In genomic region chr11:96799511-96799910, GRCm38 (mm10) we compare ENCODE assay signal across 21 mouse cellular contexts. TPM values are rescaled to one million over a fixed set of nuclear protein-coding genes. Genes with fewer than 3 reads are reported as not detected.
A peak's percentile ranks its signal among the peaks of the same experiment; 100 is the strongest.
DNase-seq lines count a peak whose midpoint lies in the region; ATAC-seq and TF ChIP-seq lines count a peak whose summit lies in the region.
"Had no signal": no experiment of that assay in that cellular context is flagged by ENCODE, and none has a peak within 500 bp of the region (broad histone marks: within the 10 kb centered on the region; RNA-seq: fewer than 3 reads in every experiment).

No protein-coding gene starts in this region.

- H3K27ac ChIP-seq in CH12.LX (ENCODE audit: insufficient read depth, low read depth) (no peak overlapping the region), MEL (ENCODE audit: control insufficient read depth, low read depth, low read length) (no peak overlapping the region)

- in situ Hi-C loops in CH12.LX (cut with MboI; ENCODE audit: low pct_ligation_motif_present, low pct_unique_long_range_greater_than_20kb, low sequenced_read_pairs): no loop called here

- TF ChIP-seq RAD21 in CH12.LX (IDR thresholded peaks at IDR 0.05; ENCODE audit: low read depth, low read length) (no peak), MEL (IDR thresholded peaks at IDR 0.05; ENCODE audit: low read depth, low read length) (no peak)

- no peak overlapping the region for H3K9ac ChIP-seq in CH12.LX (ENCODE audit: insufficient read depth, low read depth)
- no peak overlapping the region for H3K9ac ChIP-seq in MEL (ENCODE audit: control insufficient read depth, low read depth, low read length, poor library complexity, severe bottlenecking)

- H3K36me3 ChIP-seq in CH12.LX (replicated peaks in 1 of 2; ENCODE audit: control insufficient read depth in 1 of 2, insufficient read depth in 1 of 2, low read length in 1 of 2) (peaks cover 46 to 85% of the 10 kb centered on the region in 2 experiments), MEL (ENCODE audit: control insufficient read depth in 1 of 2, insufficient read depth in 2 of 2, low read length in 2 of 2) (peaks cover 9 to 31% of the 10 kb centered on the region in 2 experiments)

- TF ChIP-seq POLR2A in CH12.LX (IDR thresholded peaks at IDR 0.05; ENCODE audit: low read depth, low read length) (no peak), MEL (IDR thresholded peaks at IDR 0.05; ENCODE audit: control insufficient read depth in 1 of 2, insufficient read depth in 1 of 2, low read depth in 1 of 2, low read length in 2 of 2, poor library complexity in 1 of 2) (no peak)

- H3K4me1 ChIP-seq in CH12.LX (ENCODE audit: control insufficient read depth in 1 of 2, insufficient read depth in 2 of 2) (peaks cover 3 to 19% of the 10 kb centered on the region in 2 experiments; a peak in 3 of 4 replicates), MEL (ENCODE audit: control insufficient read depth in 1 of 2, insufficient read depth in 2 of 2, low read length in 2 of 2) (no peaks in the 10 kb centered on the region; a peak in 1 of 4 replicates)

- H3K27me3 ChIP-seq in CH12.LX (replicated peaks) (no peaks in the 10 kb centered on the region), MEL (ENCODE audit: control insufficient read depth in 1 of 2, insufficient read depth in 2 of 2, low read length in 2 of 2) (no peaks in the 10 kb centered on the region)
- H3K27me3 ChIP-seq: Patski had no signal

- H3K4me3 ChIP-seq in CH12.LX (replicated peaks in 1 of 3; ENCODE audit: low read depth in 2 of 3, low read length in 2 of 3, poor library complexity in 1 of 3): no peak overlapping the region
- no peak overlapping the region for H3K4me3 ChIP-seq in MEL (ENCODE audit: control insufficient read depth in 1 of 2, insufficient read depth in 1 of 2, low read depth in 2 of 2, low read length in 2 of 2)

- H3K9me3 ChIP-seq in CH12.LX (replicated peaks; ENCODE audit: low read length) (no peaks in the 10 kb centered on the region), MEL (replicated peaks; ENCODE audit: insufficient read depth, low read length) (no peaks in the 10 kb centered on the region)
- H3K9me3 ChIP-seq: G1E had no signal

- dilution Hi-C loops in CH12.LX (cut with MboI; ENCODE audit: extremely low pct_ligation_motif_present, extremely low pct_unique_long_range_greater_than_20kb, low sequenced_read_pairs): no loop called here

- no peak overlapping the region for H3K4me2 ChIP-seq in CH12.LX (ENCODE audit: insufficient read depth, low read depth, poor library complexity, severe bottlenecking)

- DNase-seq in CH12.LX (ENCODE audit: extremely low read depth) (no peak), MEL (ENCODE audit: low read depth, low spot score) (no peak)
- no peak for DNase-seq in layer of hippocampus, postnatal 10 days (ENCODE audit: low spot score in 2 of 2)
- DNase-seq: adrenal gland, adult 2 months; adrenal gland, adult 8-10 months; adrenal gland, postnatal 10 days; adrenal gland, postnatal 14 days; adrenal gland, postnatal 25 days; adrenal gland, postnatal 36 days; B cell, adult 2 months; cerebellum, adult 11 months; cerebellum, adult 11-12 months; cerebellum, adult 18-20 months; cerebellum, adult 2 months; cerebellum, adult 8-10 months; cerebellum, adult 9-10 months had no signal

- TF ChIP-seq EP300 in CH12.LX (IDR thresholded peaks at IDR 0.05; ENCODE audit: low read length) (no peak), MEL (IDR thresholded peaks at IDR 0.05; ENCODE audit: low read depth in 1 of 2, low read length in 2 of 2) (no peak)

- no peak for TF ChIP-seq CTCF in CH12.LX (conservative IDR thresholded peaks at IDR 0.05 in 1 of 2, IDR thresholded peaks at IDR 0.05 in 1 of 2; ENCODE audit: low read depth in 2 of 2, low read length in 2 of 2)
- no peak for TF ChIP-seq CTCF in MEL (IDR thresholded peaks at IDR 0.05 in 2 of 3, conservative IDR thresholded peaks at IDR 0.05 in 1 of 3; ENCODE audit: control insufficient read depth in 1 of 3, insufficient read depth in 1 of 3, low read depth in 2 of 3, low read length in 3 of 3, poor library complexity in 1 of 3, severe bottlenecking in 1 of 3)

- no peak for ATAC-seq in cerebellum, adult (ENCODE audit: insufficient number of reproducible peaks, low FRiP score, low TSS enrichment)
- ATAC-seq: activated CD4-positive, CD25-positive, alpha-beta regulatory T cell, adult 4 months; CD4-positive, CD25-positive, alpha-beta regulatory T cell, adult 4 months; Patski had no signal

- H3K79me2 ChIP-seq in CH12.LX (replicated peaks; ENCODE audit: control insufficient read depth, extremely low read depth, insufficient read depth, poor library complexity, severe bottlenecking) (peaks cover 66% of the 10 kb centered on the region), MEL (ENCODE audit: control insufficient read depth, insufficient read depth, low read length, poor library complexity) (peaks cover 26% of the 10 kb centered on the region)

TF ChIP-seq in CH12.LX, 34 proteins besides CTCF, POLR2A, EP300 and RAD21:
- no peak for TF ChIP-seq SMC3 (IDR thresholded peaks at IDR 0.05; ENCODE audit: low read depth, low read length)
- peak; percentile 66; the same call in 1 of the 2 replicates for TF ChIP-seq TBP (conservative IDR thresholded peaks at IDR 0.05; ENCODE audit: low read depth, low read length)
- no peak for TF ChIP-seq ZC3H11A (IDR thresholded peaks at IDR 0.05; ENCODE audit: low read depth, low read length)

TF ChIP-seq in MEL, 35 proteins besides CTCF, POLR2A, EP300 and RAD21:
- TF ChIP-seq GATA1 (IDR thresholded peaks at IDR 0.05; ENCODE audit: low read depth, low read length): no peak
- peak; percentile 84 for TF ChIP-seq TBP (IDR thresholded peaks at IDR 0.05; ENCODE audit: low read depth, low read length)
- TF ChIP-seq UBTF (IDR thresholded peaks at IDR 0.05; ENCODE audit: borderline replicate concordance, insufficient read depth, low read depth, low read length): no peak

RNA-seq across cellular contexts. Expression of gene Cbx1, which starts 10.6 kb away (rescaled TPM):
- total RNA-seq in CH12.LX (2012; rRNA removed) (144 and 163 TPM in 2 replicates), CH12.LX (2014; rRNA removed) (115 and 138 TPM in 2 replicates), MEL (2012; rRNA removed) (132 and 135 TPM in 2 replicates)
- polyA plus RNA-seq in CH12.LX (2012; ENCODE audit: insufficient read length, low read depth) (223 and 251 TPM in 2 replicates), MEL (2012; ENCODE audit: insufficient read depth in 1 of 2, insufficient read length in 2 of 2, low read depth in 1 of 2, low replicate concordance in 2 of 2, missing spikeins in 1 of 2) (100 to 1,000 TPM; 152 to 368 TPM)
- total RNA-seq in layer of hippocampus, postnatal 10 days (2021): 10 to 100 TPM; 56.3 to 61.8 TPM

RNA-seq across cellular contexts. Expression of gene Snx11, which starts 22.2 kb away (rescaled TPM):
- total RNA-seq in CH12.LX (2012; rRNA removed) (153 and 173 TPM in 2 replicates), CH12.LX (2014; rRNA removed) (244 and 246 TPM in 2 replicates), MEL (2012; rRNA removed) (33.9 and 43.1 TPM in 2 replicates)
- polyA plus RNA-seq in CH12.LX (2012; ENCODE audit: insufficient read length, low read depth) (208 and 217 TPM in 2 replicates), MEL (2012; ENCODE audit: insufficient read depth in 1 of 2, insufficient read length in 2 of 2, low read depth in 1 of 2, low replicate concordance in 2 of 2, missing spikeins in 1 of 2) (10 to 100 TPM in 1 of 2 experiments, not detected in 1; 33.7 TPM)
- total RNA-seq in layer of hippocampus, postnatal 10 days (2021): 10 to 100 TPM; 43.1 to 49.0 TPM

RNA-seq across cellular contexts. Expression of gene Nfe2l1, which starts 30.3 kb away (rescaled TPM):
- total RNA-seq in CH12.LX (2012; rRNA removed) (113 and 169 TPM in 2 replicates), CH12.LX (2014; rRNA removed) (61.1 and 77.7 TPM in 2 replicates), MEL (2012; rRNA removed) (44.8 and 47.0 TPM in 2 replicates)
- polyA plus RNA-seq in CH12.LX (2012; ENCODE audit: insufficient read length, low read depth) (145 and 182 TPM in 2 replicates), MEL (2012; ENCODE audit: insufficient read depth in 1 of 2, insufficient read length in 2 of 2, low read depth in 1 of 2, low replicate concordance in 2 of 2, missing spikeins in 1 of 2) (10 to 100 TPM; 37.5 to 66.5 TPM)
- total RNA-seq in layer of hippocampus, postnatal 10 days (2021): 100 to 1,000 TPM; 183 to 193 TPM

RNA-seq across cellular contexts. Expression of gene Copz2, which starts 50.2 kb away (rescaled TPM):
- total RNA-seq in CH12.LX (2012; rRNA removed): 1.3 and 4.1 TPM in 2 replicates
- total RNA-seq in CH12.LX (2014; rRNA removed): 0.28 and 0.35 TPM in 2 replicates
- polyA plus RNA-seq in CH12.LX (2012; ENCODE audit: insufficient read length, low read depth): 0.87 and 0.99 TPM in 2 replicates
- total RNA-seq in MEL (2012; rRNA removed): 0.95 and 2.1 TPM in 2 replicates
- polyA plus RNA-seq in MEL (2012; ENCODE audit: insufficient read depth in 1 of 2, insufficient read length in 2 of 2, low read depth in 1 of 2, low replicate concordance in 2 of 2, missing spikeins in 1 of 2): 1 to 10 TPM in 1 of 2 experiments, not detected in 1; 6.3 TPM
- total RNA-seq in layer of hippocampus, postnatal 10 days (2021): 1 to 10 TPM; 4.2 to 5.6 TPM
- polyA plus RNA-seq: activated CD4-positive, CD25-positive, alpha-beta regulatory T cell, adult 4 months; CD4-positive, CD25-positive, alpha-beta regulatory T cell, adult 4 months had no signal

Comparison
In these comparisons a context has a peak if more than half of its experiments do, and no peak if none do; other contexts are left out.
1. Of the 35 proteins assayed by ChIP-seq in both MEL and CH12.LX: peak only in MEL: none; only in CH12.LX: none; in both: TBP; in neither: 34.